Mouse (Mus musculus) midbrain, embryonic 11.5 days (tissue): Measurements from ENCODE around the gene Mon1b. TPM values are rescaled to one million over a fixed set of nuclear protein-coding genes. Genes with fewer than 3 reads are reported as not detected.

ENCODE experiments used
- ATAC-seq: fragments of 200-750 bp; cut with Nextera tagmentation; 2 replicates; pipeline ENCODE4 v1.8.0; 2017; ENCODE audit warnings: moderate TSS enrichment, moderate library complexity; ENCODE audit not compliant: low FRiP score
- DNase-seq: peaks from one replicate; pipeline ENCODE4 v3.0.0; 2015; ENCODE audit warnings: low spot score; ENCODE audit errors: missing footprints
- H3K27ac ChIP-seq: fragments of 300-500 bp; sonication (generic); 2 replicates; pipeline ENCODE4 v1.5.1; 2014; ENCODE audit warnings: low read depth, low read length
- H3K27me3 ChIP-seq: fragments of 300-500 bp; sonication (generic); 2 replicates; pipeline ENCODE4 v1.6.1; 2014; ENCODE audit warnings: mild to moderate bottlenecking, low read length, moderate library complexity, mixed read lengths; ENCODE audit not compliant: control insufficient read depth, insufficient read depth
- H3K36me3 ChIP-seq: fragments of 300-500 bp; sonication (generic); 2 replicates; pipeline ENCODE4 v1.6.1; 2014; ENCODE audit warnings: mild to moderate bottlenecking, low read length, moderate library complexity, mixed read lengths; ENCODE audit not compliant: control insufficient read depth, insufficient read depth
- H3K4me1 ChIP-seq: fragments of 300-500 bp; sonication (generic); 2 replicates; pipeline ENCODE4 v1.6.1; 2014; ENCODE audit warnings: low read length; ENCODE audit not compliant: control insufficient read depth, insufficient read depth
- H3K4me2 ChIP-seq: fragments of 300-500 bp; sonication (generic); 2 replicates; pipeline ENCODE4 v1.6.1; 2014; ENCODE audit warnings: mild to moderate bottlenecking, moderate library complexity
- H3K4me3 ChIP-seq: fragments of 300-500 bp; sonication (generic); 2 replicates; pipeline ENCODE4 v1.5.1; 2014; ENCODE audit warnings: low read depth, low read length
- H3K9ac ChIP-seq: fragments of 300-500 bp; sonication (generic); 2 replicates; pipeline ENCODE4 v1.6.1; 2014; ENCODE audit warnings: low read length
- H3K9me3 ChIP-seq: fragments of 300-500 bp; sonication (generic); 2 replicates; pipeline ENCODE4 v1.6.1; 2016; ENCODE audit warnings: low read length; ENCODE audit not compliant: control insufficient read depth
- whole genome bisulfite sequencing: fragments of 180-500 bp; shearing (Covaris S2); extraction: QIAGEN DNeasy Blood & Tissue Kit; methylation state at CpG from one replicate; pipeline ENCODE4 v1.1.7; 2014; 5-methylcytosine and 5-hydroxymethylcytosine counted together
- polyA plus RNA-seq: library from polyadenylated mRNA; unstranded; fragments of >200 nt; fragmentation: Nextera tagmentation; extraction: Ambion mirVana; gene quantifications from 2 replicates; pipeline ENCODE4 v1.2.1, GENCODE M21; 2014

Mon1b gene
- polyA plus RNA-seq, 1 experiment from 2014 or later, result 11.2 TPM

DNA sequence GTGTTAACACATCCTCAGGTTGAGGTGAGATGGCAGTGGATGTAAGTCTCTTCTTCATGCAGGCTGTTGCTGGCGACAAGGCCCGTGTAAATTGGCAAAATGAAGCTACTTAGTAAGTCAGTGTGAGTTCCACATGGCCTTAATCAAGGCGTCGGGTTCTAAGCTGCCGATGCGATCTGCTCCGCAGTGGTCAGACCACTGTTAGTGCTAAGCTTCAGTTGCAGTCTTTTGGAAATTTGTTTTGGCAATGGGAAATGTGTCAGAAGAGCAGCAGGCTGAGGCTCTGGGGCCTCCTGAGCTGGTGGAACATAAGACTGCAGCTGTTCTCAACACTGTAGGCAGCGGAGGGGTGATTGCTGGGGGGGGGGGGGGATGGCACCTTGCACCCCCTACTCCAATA lies 30.6 kb downstream of the Mon1b start:
- H3K4me3 ChIP-seq, result no peak overlapping the region
- no peaks in the 10 kb centered on the region for H3K27me3 ChIP-seq
- H3K36me3 ChIP-seq, result no peaks in the 10 kb centered on the region
- 80% methylated on average over 8 of the region's 8 CpGs for WGBS
- H3K4me1 ChIP-seq, result no peaks in the 10 kb centered on the region
- H3K9me3 ChIP-seq, result no peaks in the 10 kb centered on the region
- H3K27ac ChIP-seq, result no peak overlapping the region
- no peak for DNase-seq
- H3K9ac ChIP-seq, result no peak overlapping the region
- no peak for ATAC-seq
- H3K4me2 ChIP-seq, result no peak overlapping the region

DNA sequence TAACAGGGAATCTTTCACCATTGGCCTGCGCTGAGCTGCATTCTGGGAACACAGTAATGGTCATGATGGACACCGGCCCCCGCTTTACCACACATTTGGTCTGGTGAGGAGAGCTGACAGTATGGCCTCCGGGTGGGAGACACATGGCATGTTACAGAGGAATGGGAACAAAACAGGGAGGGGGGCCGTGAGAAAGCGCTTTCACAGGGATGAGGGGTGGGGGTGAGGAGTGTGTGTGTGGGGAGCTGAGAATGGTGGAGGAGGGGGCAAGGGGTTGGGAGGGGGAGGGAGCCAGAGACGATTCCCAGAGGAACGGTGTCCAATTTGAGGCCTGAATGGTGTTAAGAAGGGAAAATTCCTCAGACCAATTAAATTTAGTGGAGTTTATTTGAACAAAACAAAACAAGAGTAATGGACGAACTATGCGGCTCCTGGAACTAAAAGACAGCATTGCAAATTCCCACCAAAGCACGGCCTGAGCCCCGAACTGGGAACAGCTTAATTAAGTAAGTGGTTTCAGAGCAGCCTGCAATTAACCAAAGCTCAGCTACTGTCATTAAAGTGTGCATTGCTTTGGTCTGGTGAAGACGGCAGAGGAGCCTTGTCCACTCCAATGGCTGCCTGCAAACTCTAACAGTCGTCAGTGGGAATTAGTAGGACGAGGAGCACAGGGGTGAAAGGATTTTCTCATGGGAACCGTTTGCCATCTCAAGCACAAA lies 31.5 kb downstream of the Mon1b start:
- H3K4me3 ChIP-seq, result no peak overlapping the region
- no peak overlapping the region for H3K9ac ChIP-seq
- ATAC-seq (no peak), DNase-seq (no peak)
- no peak overlapping the region for H3K27ac ChIP-seq
- H3K9me3 ChIP-seq, result no peaks in the 10 kb centered on the region
- WGBS, result 76% methylated on average over 16 of the region's 16 CpGs
- H3K4me1 ChIP-seq, result no peaks in the 10 kb centered on the region
- H3K4me2 ChIP-seq, result no peak overlapping the region
- no peaks in the 10 kb centered on the region for H3K36me3 ChIP-seq
- no peaks in the 10 kb centered on the region for H3K27me3 ChIP-seq

- WGBS, result 89% methylated on average over 10 of the region's 10 CpGs
- no peak overlapping the region for H3K4me3 ChIP-seq
- H3K27ac ChIP-seq, result no peak overlapping the region
- no peak for DNase-seq
- no peaks in the 10 kb centered on the region for H3K9me3 ChIP-seq
- H3K36me3 ChIP-seq, result no peaks in the 10 kb centered on the region
- no peak overlapping the region for H3K4me2 ChIP-seq
- H3K9ac ChIP-seq, result no peak overlapping the region
- H3K27me3 ChIP-seq, result no peaks in the 10 kb centered on the region
- H3K4me1 ChIP-seq, result no peaks in the 10 kb centered on the region
- ATAC-seq, result no peak
These were observed 34.5 kb downstream of the Mon1b start for GRCm38 (mm10) chr8:113669924-113670323.

GRCm38 (mm10) chr8:113672599-113673255 lies 37.3 kb downstream of the Mon1b start:
- Histone ChIP-seq H3K9ac (no peak overlapping the region), H3K36me3 (no peaks in the 10 kb centered on the region), H3K27ac (no peak overlapping the region), H3K4me1 (no peaks in the 10 kb centered on the region), H3K27me3 (no peaks in the 10 kb centered on the region), H3K9me3 (no peaks in the 10 kb centered on the region), H3K4me2 (no peak overlapping the region), H3K4me3 (no peak overlapping the region)
- ATAC-seq, result no peak
- DNase-seq, result no peak
- 76% methylated on average over 11 of the region's 11 CpGs for WGBS

GRCm38 (mm10) chr8:113673300-113673699 lies 37.9 kb downstream of the Mon1b start:
- Histone ChIP-seq H3K9me3 (no peaks in the 10 kb centered on the region), H3K9ac (no peak overlapping the region), H3K4me2 (no peak overlapping the region), H3K36me3 (no peaks in the 10 kb centered on the region), H3K4me3 (no peak overlapping the region), H3K4me1 (no peaks in the 10 kb centered on the region), H3K27me3 (no peaks in the 10 kb centered on the region), H3K27ac (no peak overlapping the region)
- no peak for DNase-seq
- ATAC-seq, result no peak
- whole genome bisulfite sequencing, result 29% methylated on average over 3 of the region's 3 CpGs

- Histone ChIP-seq H3K4me1 (no peaks in the 10 kb centered on the region), H3K4me2 (no peak overlapping the region), H3K9ac (no peak overlapping the region), H3K9me3 (no peaks in the 10 kb centered on the region), H3K36me3 (no peaks in the 10 kb centered on the region), H3K27me3 (no peaks in the 10 kb centered on the region), H3K4me3 (no peak overlapping the region), H3K27ac (no peak overlapping the region)
- ATAC-seq, result no peak
- DNase-seq, result no peak
- 80% methylated on average over 3 of the region's 3 CpGs for WGBS
These were observed 39.2 kb downstream of the Mon1b start for GRCm38 (mm10) chr8:113674611-113675010.

GRCm38 (mm10) chr8:113675281-113675680 lies 39.9 kb downstream of the Mon1b start:
- H3K9ac ChIP-seq, result no peak overlapping the region
- H3K4me3 ChIP-seq, result no peak overlapping the region
- WGBS, result 83% methylated on average over 2 of the region's 2 CpGs
- H3K27ac ChIP-seq, result no peak overlapping the region
- no peaks in the 10 kb centered on the region for H3K9me3 ChIP-seq
- DNase-seq, result no peak
- no peaks in the 10 kb centered on the region for H3K36me3 ChIP-seq
- H3K4me1 ChIP-seq, result no peaks in the 10 kb centered on the region
- no peak for ATAC-seq
- no peak overlapping the region for H3K4me2 ChIP-seq
- H3K27me3 ChIP-seq, result no peaks in the 10 kb centered on the region

DNA sequence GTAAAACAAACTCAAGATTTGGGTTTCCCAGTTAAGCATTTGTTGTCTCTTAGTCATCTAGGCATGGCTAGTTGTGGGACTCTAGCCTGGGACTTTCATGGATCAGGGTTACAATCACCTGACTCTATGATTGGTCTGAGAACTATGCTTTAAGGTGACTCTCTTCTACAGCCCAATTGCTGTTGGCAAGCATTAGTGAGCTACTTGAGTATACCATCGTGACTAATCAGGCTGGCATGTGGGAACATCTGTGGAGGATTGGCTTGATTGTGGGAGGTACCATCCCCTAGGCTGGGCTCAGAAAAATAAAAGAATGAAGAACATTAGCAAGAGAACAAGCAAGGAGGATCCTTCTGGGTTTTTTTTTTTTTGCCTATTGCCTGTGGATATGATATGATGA lies 41.4 kb downstream of the Mon1b start:
- ATAC-seq, result no peak
- no peak for DNase-seq
- 89% methylated on average over 1 of the region's 1 CpGs for WGBS
- Histone ChIP-seq H3K9ac (no peak overlapping the region), H3K27ac (no peak overlapping the region), H3K4me2 (no peak overlapping the region), H3K4me3 (no peak overlapping the region), H3K4me1 (no peaks in the 10 kb centered on the region), H3K27me3 (no peaks in the 10 kb centered on the region), H3K36me3 (no peaks in the 10 kb centered on the region), H3K9me3 (no peaks in the 10 kb centered on the region)

DNA sequence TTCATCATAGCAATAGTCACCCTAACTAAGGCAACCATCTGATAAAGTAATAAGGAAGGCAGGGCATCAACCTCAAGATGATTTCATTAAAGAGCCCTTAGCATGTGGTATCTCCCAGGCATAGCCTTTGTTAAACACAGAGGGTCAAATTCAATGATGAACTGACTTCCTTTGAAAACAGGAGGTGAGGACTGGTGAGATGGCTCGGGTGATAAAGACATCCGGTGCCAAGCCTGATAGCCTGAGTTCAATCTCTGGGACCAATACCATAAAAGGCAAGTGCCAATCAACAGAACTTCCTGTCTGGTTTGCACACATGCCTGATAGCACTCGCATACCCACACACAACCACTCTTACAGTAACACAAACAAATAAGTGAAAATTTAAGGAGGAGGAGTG lies 44.0 kb downstream of the Mon1b start:
- no peak for ATAC-seq
- no peak overlapping the region for H3K4me3 ChIP-seq
- no peaks in the 10 kb centered on the region; the same call in 1 of the 2 replicates for H3K9me3 ChIP-seq
- WGBS, result 88% methylated on average over 3 of the region's 3 CpGs
- H3K4me1 ChIP-seq, result no peaks in the 10 kb centered on the region
- H3K27ac ChIP-seq, result no peak overlapping the region
- DNase-seq, result no peak
- H3K27me3 ChIP-seq, result no peaks in the 10 kb centered on the region
- no peaks in the 10 kb centered on the region for H3K36me3 ChIP-seq
- no peak overlapping the region for H3K4me2 ChIP-seq
- no peak overlapping the region for H3K9ac ChIP-seq
